Mouse (Mus musculus) cerebral cortex, adult 2 months (tissue): ENCODE results near the gene Rhox12.

Experiments
- WGBS: fragments of 180-500 bp; shearing (Covaris S2); methylation state at CpG from one replicate; pipeline ENCODE4 v1.1.7; 2018; 5-methylcytosine and 5-hydroxymethylcytosine counted together

Rhox12 gene

GRCm38 (mm10) chrX:38110807-38111206, at the start of gene Rhox12:
TSS of gene Rhox12 (minus strand) at chrX:38110907.
- WGBS, result 87% methylated on average over 4 of the region's 4 CpGs

GRCm38 (mm10) chrX:38159097-38159496, 48.4 kb upstream of the Rhox12 start:
- WGBS, result 67% methylated on average over 1 of the region's 1 CpGs

GRCm38 (mm10) chrX:38121478-38121877, 10.8 kb upstream of the Rhox12 start:
- 92% methylated on average over 31 of the region's 34 CpGs for WGBS

- WGBS, result 96% methylated on average over 20 of the region's 20 CpGs
Measured at GRCm38 (mm10) chrX:38120982-38121381, 10.3 kb upstream of the Rhox12 start, which contains the start of gene Rhox13. TSS of gene Rhox13 (plus strand) at chrX:38121219.

- 85% methylated on average over 9 of the region's 9 CpGs for WGBS
Measured at GRCm38 (mm10) chrX:38085041-38085440, 25.7 kb downstream of the Rhox12 start, which contains the start of gene Rhox11. TSS of gene Rhox11 (minus strand) at chrX:38085141.

GRCm38 (mm10) chrX:38084226-38084625, 26.5 kb downstream of the Rhox12 start:
- 8% methylated on average over 12 of the region's 12 CpGs for WGBS

- WGBS, result 85% methylated on average over 11 of the region's 11 CpGs
Measured at GRCm38 (mm10) chrX:38066175-38066574, 44.5 kb downstream of the Rhox12 start, which contains the start of gene Rhox10. TSS of gene Rhox10 (plus strand) at chrX:38066475.

- WGBS, result 4% methylated on average over 1 of the region's 1 CpGs
Measured at GRCm38 (mm10) chrX:38061544-38061943, 49.2 kb downstream of the Rhox12 start.
